Comparison of ENCODE assay signal across 25 mouse cellular contexts in the genomic region with DNA sequence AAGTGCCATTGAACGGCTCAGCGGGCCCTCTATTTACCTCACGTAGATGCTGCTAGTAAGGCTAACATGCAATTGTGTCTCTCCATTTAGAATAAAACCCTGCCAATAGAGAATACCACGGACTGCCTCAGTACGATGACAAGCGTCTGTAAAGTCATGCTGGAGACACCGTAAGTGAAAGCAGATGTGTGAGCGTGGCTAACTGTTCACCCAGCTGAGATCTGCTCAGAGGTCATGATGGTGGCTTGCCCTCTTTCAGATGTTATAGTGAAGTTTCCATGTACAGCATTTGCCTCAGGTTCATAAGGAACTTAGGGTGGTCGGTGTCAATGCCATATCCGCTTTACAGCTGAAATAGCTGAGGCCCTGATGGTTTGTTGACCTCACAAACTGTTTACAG.
DNase-seq lines count a peak whose midpoint lies in the region; ATAC-seq lines count a peak whose summit lies in the region.
"Had no signal": no experiment of that assay in that cellular context is flagged by ENCODE, and none has a peak within 500 bp of the region (broad histone marks: within the 10 kb centered on the region; RNA-seq: fewer than 3 reads in every experiment).

No protein-coding gene starts in this region.

- DNase-seq in embryo, embryonic 10 days (ENCODE audit: low spot score), result peak; percentile 68
- DNase-seq in embryo, embryonic 9.5 days (ENCODE audit: extremely low spot score), result no peak
- peak; percentile 54 for DNase-seq in embryo, embryonic 10.5 days (ENCODE audit: low spot score)
- peak; percentile 61 for DNase-seq in embryonic facial prominence, embryonic 11.5 days (ENCODE audit: low spot score)
- DNase-seq in limb, embryonic 11.5 days (ENCODE audit: low spot score), result peak; percentile 36
- no peak for DNase-seq in gastrocnemius, postnatal 14 days
- no peak for DNase-seq in cerebellum, adult 9-10 months
- DNase-seq: adrenal gland, postnatal 10 days; adrenal gland, postnatal 36 days; cerebellum, adult 18-20 months; cerebellum, adult 9-11 months; cerebellum, postnatal 25 days; gastrocnemius, postnatal 10 days; heart, adult 11 months had no signal

- H3K9ac ChIP-seq in embryonic facial prominence, embryonic 11.5 days (replicated peaks; ENCODE audit: low read length), result no peak overlapping the region
- H3K9ac ChIP-seq in limb, embryonic 11.5 days (ENCODE audit: low read length), result no peak overlapping the region
- H3K9ac ChIP-seq: embryonic facial prominence, embryonic 12.5 days; embryonic facial prominence, embryonic 15.5 days; forebrain, embryonic 15.5 days; hindbrain, embryonic 13.5 days had no signal

- no peaks in the 10 kb centered on the region for H3K36me3 ChIP-seq in embryonic facial prominence, embryonic 11.5 days (replicated peaks; ENCODE audit: control insufficient read depth, insufficient read depth, low read depth, low read length)
- no peaks in the 10 kb centered on the region for H3K36me3 ChIP-seq in limb, embryonic 11.5 days (ENCODE audit: control insufficient read depth, insufficient read depth, low read length)
- H3K36me3 ChIP-seq: embryonic facial prominence, embryonic 12.5 days; G1E had no signal

- H3K27me3 ChIP-seq in embryonic facial prominence, embryonic 11.5 days (ENCODE audit: control insufficient read depth, insufficient read depth, low read length), result no peaks in the 10 kb centered on the region
- no peaks in the 10 kb centered on the region for H3K27me3 ChIP-seq in limb, embryonic 11.5 days (ENCODE audit: control insufficient read depth, insufficient read depth, low read length)
- H3K27me3 ChIP-seq: CH12.LX; embryonic facial prominence, embryonic 12.5 days; embryonic facial prominence, embryonic 15.5 days; forebrain, embryonic 15.5 days; hindbrain, embryonic 13.5 days; Patski had no signal

- no peak for ATAC-seq in embryonic facial prominence, embryonic 11.5 days (replicated peaks; ENCODE audit: insufficient number of reproducible peaks, low FRiP score, low TSS enrichment, low read depth)
- no peak for ATAC-seq in limb, embryonic 11.5 days (ENCODE audit: insufficient number of reproducible peaks, low FRiP score, low TSS enrichment, low read depth)
- ATAC-seq: forebrain, embryonic 15.5 days; hindbrain, postnatal 0 days; inflammation-experienced regulatory T-cells, adult 6 months; intestine, embryonic 16.5 days; Patski had no signal

- no peak overlapping the region for H3K27ac ChIP-seq in embryonic facial prominence, embryonic 11.5 days (replicated peaks; ENCODE audit: low read depth, low read length)
- no peak overlapping the region for H3K27ac ChIP-seq in limb, embryonic 11.5 days (replicated peaks; ENCODE audit: low read depth, low read length)
- H3K27ac ChIP-seq: embryonic facial prominence, embryonic 12.5 days; embryonic facial prominence, embryonic 15.5 days; forebrain, embryonic 15.5 days; hindbrain, embryonic 13.5 days; hindbrain, postnatal 0 days had no signal

- H3K9me3 ChIP-seq in embryonic facial prominence, embryonic 11.5 days (replicated peaks; ENCODE audit: control insufficient read depth, low read length), result no peaks in the 10 kb centered on the region
- no peaks in the 10 kb centered on the region for H3K9me3 ChIP-seq in limb, embryonic 11.5 days (ENCODE audit: control insufficient read depth, low read length)
- H3K9me3 ChIP-seq: embryonic facial prominence, embryonic 12.5 days; embryonic facial prominence, embryonic 15.5 days; forebrain, embryonic 15.5 days; G1E; hindbrain, embryonic 13.5 days had no signal

- no peaks in the 10 kb centered on the region for H3K4me1 ChIP-seq in embryonic facial prominence, embryonic 11.5 days (ENCODE audit: control insufficient read depth, insufficient read depth, low read length)
- H3K4me1 ChIP-seq in limb, embryonic 11.5 days (ENCODE audit: control insufficient read depth, insufficient read depth, low read length), result no peaks in the 10 kb centered on the region
- H3K4me1 ChIP-seq: embryonic facial prominence, embryonic 12.5 days; embryonic facial prominence, embryonic 15.5 days; forebrain, embryonic 15.5 days; hindbrain, embryonic 13.5 days had no signal

- WGBS in embryonic facial prominence, embryonic 11.5 days, result 62% methylated on average over 10 of the region's 10 CpGs
- WGBS in limb, embryonic 11.5 days, result 47% methylated on average over 10 of the region's 10 CpGs

- no peak overlapping the region for H3K4me3 ChIP-seq in embryonic facial prominence, embryonic 11.5 days (ENCODE audit: low read depth, low read length)
- H3K4me3 ChIP-seq in limb, embryonic 11.5 days (ENCODE audit: low read depth, low read length), result no peak overlapping the region
- H3K4me3 ChIP-seq: embryonic facial prominence, embryonic 12.5 days; embryonic facial prominence, embryonic 15.5 days; forebrain, embryonic 15.5 days; hindbrain, embryonic 13.5 days had no signal

- H3K4me2 ChIP-seq in embryonic facial prominence, embryonic 11.5 days (ENCODE audit: low read depth, low read length), result no peak overlapping the region
- no peak overlapping the region for H3K4me2 ChIP-seq in limb, embryonic 11.5 days (ENCODE audit: low read depth, severe bottlenecking)
- H3K4me2 ChIP-seq: embryonic facial prominence, embryonic 12.5 days; embryonic facial prominence, embryonic 15.5 days; forebrain, embryonic 15.5 days; heart, embryonic 11.5 days; hindbrain, embryonic 13.5 days had no signal

- intact Hi-C loops in gastrocnemius, postnatal 14 days (cut with DNase I; ENCODE audit: low total_unique reads), result no loop called here

Comparison
In these comparisons a context has a peak if more than half of its experiments do, and no peak if none do; other contexts are left out.
1. DNase-seq: peak in embryo, embryonic 10 days (single experiment), embryo, embryonic 10.5 days (single experiment), embryonic facial prominence, embryonic 11.5 days (single experiment) and limb, embryonic 11.5 days (single experiment); none in embryo, embryonic 9.5 days (single experiment), gastrocnemius, postnatal 14 days (single experiment) and cerebellum, adult 9-10 months (single experiment).